Mouse (Mus musculus): ENCODE results near the gene Bmf.
A peak's percentile ranks its signal among the peaks of the same experiment; 100 is the strongest.

Bmf gene

DNA sequence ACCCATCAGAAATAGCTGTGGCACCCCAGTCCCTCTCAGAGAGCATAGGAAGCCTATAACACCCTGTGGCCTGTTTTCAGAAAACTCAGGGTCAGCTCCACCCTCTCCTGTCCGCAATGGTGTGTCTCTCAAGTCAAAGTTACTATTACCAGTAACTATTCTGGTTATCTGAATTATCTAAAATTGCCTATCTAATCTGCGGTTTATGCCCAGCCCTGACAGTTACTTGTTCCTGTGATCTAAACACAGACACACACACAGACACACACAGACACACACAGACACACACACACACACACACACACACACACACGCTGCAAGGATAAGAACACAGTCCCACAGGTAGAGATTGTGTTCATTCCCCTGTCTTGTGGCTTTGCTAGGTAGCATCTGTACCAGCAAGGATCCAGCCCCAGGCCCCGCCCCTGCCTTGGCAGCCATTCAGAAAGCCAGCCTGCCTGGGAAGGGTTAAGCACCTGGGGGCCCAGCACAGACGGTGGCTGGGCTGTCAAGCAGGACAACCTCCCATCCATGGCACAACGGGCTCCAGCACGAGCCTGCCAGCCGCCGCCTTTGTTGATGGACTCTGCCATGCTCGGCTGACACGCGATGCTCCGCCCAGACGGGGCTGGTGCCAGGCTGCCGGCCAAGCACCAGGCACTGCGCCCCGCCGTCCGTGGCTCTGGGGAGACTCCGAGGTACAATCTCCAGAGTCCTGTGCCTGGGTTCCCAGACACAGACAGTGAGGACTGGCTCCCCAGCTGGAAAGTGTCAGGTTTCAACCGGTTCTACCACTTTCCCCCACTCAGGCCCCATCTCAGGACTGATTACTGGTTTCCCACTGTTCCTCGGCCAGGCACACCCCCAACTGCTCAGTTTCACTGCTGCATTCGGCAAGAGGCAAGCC, 5.3 kb downstream of the Bmf start:
- peak; percentile 57 for DNase-seq

DNA sequence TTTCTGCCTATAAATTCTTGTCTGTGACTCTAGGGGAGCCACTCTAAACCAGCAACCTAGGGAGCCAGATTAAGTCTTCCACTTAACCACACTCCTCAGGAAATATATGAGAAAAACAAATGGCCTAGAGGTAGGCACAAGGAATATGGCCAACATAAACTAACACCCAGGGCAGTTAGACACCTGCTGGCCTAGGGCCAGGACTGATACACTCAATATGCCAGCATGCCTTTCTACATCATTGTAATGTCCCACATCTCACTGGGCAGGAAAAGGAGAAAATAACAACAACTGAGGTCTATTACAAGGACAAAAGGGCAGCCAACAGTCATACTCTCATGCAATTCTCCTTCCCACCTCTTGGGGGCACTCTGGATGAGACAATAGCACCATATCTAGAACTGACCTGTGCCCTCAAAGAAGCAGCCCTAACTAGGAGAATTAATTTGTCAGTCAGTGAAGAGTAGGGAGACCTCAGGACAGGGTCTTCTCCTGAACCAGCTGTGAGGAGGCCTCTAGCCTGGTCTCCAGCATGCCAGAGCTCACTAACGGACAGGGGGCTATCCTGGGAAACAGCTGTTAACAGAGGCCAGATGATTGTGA, 6.4 kb downstream of the Bmf start:
- DNase-seq: no peak

DNA sequence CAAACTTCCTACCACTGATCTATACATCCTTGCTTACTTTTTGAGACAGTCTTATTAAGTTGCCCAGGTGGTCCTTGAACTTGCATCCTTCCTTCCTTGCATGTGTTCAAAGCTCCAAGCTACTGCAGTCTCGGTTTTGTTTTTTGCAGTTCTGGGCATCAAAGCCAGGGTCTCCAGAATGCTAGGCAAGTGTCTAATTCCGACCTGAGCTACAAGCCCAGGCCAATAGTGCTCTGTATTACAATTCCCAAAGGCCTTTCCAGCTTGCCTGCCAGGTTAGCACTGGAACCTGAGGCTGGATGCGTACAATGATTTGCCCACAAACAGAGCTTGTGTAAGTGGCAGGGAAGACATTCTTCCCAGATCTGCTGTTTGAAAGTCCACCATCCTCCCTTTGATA, 7.8 kb downstream of the Bmf start:
- DNase-seq: no peak

DNA sequence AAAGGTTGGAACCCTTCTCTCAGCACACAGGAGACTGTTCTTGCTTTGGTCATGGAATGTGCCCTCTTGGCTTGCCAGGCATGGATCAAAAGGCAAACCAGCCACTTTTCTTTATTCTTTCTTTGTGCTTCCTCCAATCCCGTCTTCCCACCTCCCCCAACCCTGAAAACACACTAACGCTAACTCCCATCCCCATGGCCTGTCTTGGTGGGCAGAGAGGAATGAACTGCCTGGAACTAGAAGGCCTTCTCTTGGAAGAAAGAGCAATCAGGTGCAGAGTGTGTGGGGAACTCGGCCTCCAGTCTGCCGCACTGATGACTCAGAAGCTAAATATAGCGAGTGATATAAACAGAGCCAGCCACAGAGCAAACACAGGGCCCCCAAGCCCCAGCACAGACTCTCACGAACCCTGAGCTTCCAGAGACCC, 8.8 kb downstream of the Bmf start:
- DNase-seq: peak; percentile 42

DNA sequence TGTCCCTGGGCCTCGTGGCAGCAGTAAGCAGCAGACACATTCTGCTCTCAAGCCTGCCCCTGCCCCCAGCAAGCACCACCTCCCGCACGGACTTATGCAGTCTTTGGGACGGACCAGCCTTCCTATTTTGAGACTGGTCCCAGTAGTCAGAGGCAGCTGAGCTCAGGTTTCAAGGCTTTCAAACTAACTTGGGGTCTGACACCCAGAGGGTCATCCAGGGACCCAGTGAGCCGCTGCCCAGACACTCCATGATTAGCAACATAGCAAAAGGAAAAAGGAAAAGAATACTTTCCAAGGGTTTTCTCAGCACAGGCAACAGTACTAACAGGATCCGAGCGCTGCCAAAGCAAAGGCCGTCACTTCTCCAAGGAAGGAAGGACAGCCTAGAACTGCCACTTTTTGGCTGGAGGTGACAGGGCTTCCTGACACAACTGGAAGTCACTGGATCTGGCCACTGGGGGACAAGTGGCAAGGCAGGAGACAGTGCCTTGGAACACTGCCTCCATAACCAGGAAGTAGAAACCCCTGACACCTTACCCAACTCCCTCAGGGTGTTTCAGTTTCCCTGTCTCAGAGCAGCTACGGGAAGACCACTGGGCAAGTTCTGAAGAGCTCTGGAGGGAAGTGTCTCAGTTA, 9.5 kb downstream of the Bmf start:
- no peak for DNase-seq

DNA sequence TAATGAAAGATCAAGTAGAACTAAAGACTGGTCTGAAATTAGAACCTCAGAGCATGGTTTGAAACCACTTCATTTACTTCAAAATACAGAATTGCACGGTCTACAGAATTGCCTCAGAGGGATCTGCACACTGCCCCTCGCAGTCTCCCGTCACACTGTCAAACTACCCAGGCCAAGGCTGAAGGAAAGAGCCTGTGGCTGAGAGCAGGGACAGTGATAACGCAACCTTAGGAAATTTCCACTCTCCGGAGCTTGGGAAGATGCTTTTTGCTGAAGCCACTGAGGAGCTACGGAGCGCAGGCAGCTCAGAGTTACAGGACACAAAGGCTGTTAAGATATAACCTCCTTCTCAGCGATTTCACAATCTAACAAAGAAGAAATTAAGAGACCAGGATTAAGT, 10.4 kb downstream of the Bmf start:
- no peak for DNase-seq

DNA sequence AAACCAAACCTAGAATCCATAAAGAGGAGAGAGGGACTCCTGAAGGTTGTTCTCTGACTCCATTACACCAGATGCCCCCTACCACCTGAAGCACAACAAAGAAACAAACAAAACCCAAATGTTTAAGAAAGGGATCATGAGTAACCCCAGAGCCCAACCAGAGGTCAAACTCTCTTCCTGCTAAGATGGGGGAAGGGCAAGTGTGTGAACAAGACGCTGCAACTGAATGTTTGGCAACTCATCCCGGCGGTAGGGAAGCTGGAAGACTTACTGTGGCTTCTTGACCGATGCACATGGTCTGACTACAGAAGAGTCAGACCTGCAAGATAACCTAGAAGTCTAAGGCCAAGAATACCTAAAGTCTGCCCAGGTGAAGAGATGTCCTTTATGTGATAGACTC, 12.3 kb downstream of the Bmf start:
- no peak for DNase-seq

DNA sequence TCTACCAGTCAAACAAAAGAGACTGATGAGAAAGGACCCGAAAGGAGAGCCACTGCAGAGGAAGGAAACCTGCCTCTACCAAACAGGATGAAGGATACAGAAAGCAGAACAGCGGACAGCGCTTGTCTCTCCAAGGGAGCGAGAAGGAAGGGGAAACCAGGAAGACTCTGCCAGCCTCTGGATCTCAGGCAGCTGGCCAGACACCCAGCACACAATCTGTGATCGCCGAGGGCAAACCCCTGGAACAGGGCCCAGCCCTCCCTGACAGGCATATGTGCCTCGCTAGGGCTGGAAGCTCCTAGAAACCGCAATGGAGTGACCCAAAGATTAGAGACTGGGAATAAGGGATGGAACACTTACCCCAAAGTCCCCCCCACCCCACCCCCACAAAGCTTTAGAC, 12.9 kb downstream of the Bmf start:
- DNase-seq: no peak

DNA sequence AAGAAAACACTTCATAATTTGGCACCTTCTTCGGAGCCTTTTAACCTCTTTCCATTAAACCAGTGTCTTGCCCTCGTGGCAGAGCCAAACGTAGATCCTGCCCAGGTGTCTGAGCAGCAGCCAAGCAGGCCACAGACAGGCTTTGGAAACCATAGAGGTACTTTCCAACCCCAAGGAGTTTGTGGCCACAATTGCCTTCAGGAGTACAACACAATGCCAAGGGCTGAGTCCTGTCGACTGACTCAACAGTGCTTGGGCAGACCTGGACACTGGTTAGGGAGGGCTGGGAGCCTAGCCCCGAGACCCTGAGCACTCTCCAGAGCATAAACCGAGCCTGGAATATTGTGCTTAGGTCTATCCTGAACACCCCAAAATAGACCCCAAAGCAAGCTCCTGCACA, 13.4 kb downstream of the Bmf start:
- no peak for DNase-seq

DNA sequence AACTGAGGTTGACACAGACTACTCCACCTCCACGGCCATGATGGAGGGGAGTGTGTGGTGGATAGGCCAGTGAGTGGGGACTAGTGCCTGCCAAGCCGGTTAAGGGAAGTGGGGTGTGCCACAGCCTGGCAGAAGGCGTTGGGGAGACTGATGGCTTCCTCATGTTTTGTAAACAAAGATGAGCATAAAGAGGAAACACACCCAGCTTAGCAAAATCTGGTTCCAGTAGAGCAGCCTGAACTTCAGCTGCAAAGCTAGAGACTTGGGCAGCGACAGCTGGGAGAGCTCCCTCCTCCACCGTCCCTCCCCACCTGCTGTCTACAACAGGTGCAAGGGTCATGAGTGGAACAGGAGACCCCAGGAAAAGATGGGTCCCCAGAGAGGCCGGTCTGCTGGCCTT, 15.5 kb downstream of the Bmf start:
- no peak for DNase-seq

DNA sequence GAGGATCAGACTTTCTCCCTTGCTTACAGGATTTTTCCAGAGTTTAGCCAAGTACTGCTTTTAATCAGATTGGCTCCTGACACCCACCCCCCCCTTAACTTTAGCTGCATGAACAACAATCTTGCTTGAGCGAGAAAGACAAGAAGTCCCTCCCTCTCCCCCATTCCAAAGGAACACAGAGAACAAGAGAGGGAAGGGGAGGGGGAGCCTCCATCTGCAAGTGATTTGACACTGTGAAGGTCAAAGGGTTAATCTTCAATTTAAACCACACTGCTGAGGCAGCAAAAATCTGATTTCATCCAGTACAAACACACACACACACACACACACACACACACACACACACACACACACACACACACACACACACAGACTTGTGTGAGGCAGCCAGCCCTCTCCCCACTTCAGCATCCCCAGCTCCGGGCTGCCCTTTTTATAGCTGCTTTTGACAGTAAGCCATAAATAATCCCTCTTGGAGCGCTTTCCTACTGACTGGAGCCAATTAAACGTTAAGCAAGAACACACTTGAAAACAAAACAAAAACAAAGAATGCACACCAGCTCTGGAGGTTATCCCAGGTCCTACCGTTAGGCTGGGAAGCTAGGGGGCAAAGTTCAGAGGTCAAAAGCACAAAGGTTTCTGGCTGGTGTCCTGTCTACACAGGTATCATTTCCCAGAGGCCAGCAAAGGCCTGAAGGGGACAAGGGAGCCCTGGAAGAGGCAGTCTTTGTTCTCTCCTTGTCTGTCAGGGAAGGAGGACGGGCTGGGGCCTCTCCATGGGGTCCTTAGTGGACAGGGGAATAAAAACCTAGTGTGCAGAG, 16.4 kb downstream of the Bmf start:
- no peak for DNase-seq

DNA sequence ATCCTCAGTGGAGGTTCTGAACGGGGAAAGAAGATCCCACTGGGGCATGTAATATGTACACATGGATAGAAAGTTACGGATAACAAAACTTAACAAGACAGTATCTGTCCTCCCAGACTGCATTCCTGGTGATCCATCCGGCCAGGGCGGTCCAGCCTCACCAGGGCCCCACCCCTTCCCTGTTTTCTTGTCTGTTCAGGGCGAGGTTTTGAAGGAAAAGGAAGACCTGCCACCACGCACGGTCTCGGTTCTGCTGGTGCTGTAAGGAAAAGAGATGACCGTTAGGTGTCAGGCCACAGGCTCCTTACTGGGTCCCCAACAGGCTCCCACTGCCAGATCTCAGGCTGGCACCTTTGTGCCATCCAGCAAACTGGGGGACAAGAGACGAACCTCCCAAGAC, 17.1 kb downstream of the Bmf start:
- DNase-seq: no peak

DNA sequence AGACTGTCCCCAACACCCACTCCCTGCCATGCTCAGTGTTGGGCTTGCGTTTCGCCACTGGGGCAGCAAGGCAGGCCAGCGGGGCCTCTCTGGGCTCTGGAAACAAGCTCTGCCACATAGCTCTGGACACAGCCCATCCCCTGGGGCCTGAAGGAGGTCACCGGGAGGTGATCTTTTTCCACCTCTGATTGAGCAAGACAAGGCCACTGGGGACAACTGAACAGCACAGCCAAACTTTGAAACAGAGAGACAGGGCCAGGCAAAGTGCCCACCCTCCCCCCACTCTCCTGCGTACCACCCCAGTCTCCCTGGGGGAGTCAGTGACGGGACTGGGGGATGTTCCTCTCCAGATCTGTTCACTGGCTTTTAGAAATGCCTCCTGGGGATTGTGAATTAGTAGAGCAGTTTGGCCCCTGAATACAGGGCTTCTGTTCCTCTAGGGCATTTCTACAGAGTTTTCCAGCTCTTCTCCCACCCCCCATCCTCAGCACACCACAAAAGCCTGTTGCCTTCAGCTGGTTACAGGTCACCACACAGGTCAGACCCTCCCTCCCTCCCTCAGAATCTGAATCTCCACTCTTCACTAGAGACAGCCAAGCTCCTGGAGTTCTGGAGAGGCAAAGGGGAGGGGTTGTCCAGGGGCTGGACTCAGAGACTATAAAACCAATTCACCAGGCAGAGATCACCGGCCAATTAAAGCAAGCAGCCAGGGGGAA, 19.9 kb downstream of the Bmf start:
- DNase-seq: peak; percentile 54

DNA sequence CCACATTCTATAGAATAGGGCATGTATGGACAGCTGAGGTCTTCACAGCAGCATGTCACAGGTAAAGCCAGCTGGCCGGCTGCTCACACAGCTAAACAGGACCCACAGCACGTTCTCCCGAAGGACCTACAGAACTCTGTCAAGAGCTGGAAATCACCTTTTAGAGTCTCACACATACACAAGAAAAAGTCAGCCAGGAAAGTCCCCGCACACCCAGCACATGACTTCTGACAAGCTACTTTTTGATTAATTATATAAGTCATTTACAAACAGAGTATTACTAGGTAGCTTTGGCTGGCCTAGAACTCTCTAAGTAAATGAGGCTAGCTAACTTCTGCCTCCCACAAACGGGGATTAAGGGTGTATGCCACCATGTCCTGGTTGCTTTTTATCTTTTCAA, 22.9 kb downstream of the Bmf start:
- no peak for DNase-seq

DNA sequence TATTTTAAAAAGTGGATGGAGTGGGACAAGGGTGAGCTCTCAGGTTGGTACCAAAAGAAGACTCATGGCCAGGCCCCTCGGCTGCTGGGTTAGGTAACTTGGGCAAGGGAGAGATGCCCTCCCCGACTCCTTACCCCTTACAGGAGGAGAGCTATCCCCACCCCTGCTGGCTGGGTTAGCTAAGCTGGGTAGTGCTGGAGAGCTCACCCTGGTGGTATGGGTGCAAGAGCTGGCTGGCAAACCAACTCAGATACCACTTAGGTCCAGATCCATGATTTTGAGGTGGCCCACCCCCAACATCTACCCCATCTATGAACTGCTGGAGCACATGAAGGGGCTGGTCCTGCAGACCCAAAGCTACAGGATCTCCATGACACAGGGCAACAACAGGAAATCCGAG, 24.7 kb downstream of the Bmf start:
- no peak for DNase-seq

DNA sequence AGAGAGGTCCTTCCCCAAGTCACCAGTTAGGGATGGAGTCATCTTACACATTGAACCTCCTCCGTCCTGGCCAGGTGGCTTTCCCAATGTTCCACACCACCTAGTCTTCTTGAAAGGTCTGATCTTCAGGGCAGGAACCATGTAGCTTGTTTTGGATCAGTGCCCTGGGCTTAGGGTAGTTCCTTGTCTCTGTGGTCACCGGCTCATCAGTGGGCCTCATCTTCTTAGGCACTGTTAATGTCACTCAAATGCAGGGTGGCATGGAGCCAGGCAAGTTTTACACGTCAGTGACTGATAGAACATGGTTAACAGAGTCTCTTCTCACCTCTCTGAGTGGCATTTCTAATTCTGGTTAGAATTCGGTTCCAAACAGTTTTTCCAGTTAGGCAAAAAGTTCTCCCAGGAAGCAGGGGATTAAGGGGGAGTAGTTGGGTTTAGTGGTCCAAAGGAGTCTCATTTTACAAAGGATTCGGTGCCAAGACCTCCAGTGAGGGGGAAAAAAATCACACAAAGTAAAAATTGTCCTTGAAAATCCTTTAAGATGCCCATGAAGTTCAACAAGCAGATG, 26.2 kb downstream of the Bmf start:
- DNase-seq: no peak

DNA sequence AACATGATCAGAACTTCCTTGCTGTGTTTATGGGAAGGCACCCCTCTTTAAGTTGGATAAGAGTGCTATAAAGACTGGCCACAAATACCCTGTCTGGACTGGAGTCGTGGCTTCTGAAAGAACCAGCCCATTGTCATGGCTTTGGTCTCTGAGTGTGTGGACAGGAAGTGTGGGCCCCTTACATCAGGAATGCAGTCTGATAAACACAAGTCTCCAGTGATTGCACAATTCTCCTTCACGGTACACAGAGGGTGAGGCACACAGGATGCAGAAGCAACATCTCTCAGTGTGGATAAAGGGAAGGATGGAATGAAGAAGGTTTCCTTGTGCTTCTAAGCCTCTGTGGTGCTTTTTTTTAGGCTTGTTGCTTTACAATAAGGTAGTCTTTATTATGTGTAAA, 27.2 kb downstream of the Bmf start:
- DNase-seq: no peak

DNA sequence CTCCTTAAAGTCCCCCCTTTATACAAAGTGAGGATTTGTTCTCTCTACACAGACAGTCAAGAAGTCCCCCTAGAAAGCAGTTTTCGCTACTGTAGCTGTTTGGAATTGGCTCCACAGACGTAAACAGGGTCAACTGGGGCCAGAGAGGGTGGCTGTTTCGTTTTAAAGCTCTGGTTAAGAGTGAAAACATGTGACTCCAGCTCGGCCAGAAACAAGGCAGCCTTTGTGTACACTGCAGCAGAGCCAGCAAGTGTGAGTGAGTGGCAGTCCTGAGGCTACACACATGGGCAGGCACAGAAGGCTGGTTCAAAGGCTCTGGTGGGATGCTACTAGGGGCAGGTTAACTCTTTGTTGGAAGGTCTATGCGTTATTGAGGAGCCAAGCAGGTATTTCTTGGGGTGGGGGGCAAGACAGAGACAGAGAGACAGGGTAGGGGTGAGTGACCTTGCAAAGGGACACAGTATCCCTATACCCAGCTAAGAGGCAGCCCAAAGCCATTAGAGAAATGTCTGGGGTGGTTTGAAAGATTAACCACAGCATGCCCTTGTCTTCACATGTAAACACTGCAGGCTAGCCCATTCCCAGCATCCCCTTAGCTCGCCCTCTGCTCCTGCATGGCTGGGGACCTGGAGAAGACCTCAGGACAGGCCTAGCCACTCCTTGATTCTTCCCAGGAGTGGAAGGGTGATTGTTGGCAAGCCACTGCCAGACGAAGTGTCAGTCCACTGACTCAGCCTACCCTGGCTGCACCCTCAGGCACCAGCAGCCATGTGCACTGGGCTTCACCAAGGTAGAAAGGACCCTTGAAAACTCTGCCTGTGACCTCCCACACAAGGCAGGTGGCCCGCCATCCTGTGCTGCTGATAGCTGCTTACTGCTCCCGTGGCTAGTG, 29.2 kb downstream of the Bmf start:
- DNase-seq: peak; percentile 31

DNA sequence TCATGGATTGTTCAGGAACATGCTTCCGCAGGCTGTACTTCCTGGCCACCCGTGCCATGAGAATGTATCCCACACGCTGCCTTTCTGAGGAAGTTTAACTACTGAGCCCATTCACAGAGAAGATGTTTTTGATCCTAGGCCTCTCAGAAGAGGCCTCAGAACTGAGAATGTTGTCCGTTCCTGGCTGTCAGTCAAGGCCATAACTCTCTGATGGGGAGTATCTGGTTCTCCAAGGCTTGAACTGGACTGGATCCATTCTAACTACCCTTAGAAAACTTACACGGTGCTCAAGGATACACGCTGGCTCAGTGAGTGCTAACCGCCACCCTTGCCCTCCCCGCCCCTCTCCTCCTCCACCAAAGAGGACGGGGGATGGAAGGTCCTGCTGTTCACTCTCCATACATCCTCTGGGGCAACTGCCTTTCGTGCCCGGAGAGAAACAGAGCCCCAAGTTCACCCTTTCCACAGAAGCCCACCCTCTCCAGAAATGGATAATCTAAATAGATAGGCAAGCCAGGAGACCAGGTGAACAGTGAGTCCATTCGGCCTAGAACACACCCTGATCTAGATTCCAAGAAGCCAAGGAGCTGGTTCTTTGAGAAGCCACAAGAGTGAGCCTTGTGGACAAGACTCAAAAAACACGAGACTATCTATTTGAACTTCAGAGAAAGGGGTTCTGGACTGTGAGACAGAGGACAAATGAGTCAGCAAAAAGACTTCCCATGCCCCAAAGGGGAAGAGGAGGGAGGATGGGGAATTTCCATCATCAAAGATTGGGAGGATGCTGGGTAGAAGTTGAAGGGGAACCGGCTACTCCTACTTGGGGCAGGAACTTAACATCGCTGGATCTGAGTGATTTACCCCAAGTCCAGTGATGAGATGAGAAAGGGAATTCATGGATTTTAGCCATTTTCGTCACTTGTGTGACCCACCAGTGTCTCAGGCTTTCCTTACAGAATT, 36.8 kb downstream of the Bmf start:
- no peak for DNase-seq
